Mouse (Mus musculus): Measurements from ENCODE around the gene Acoxl. TPM values are rescaled to one million over a fixed set of nuclear protein-coding genes. Genes with fewer than 3 reads are reported as not detected.
A peak's percentile ranks its signal among the peaks of the same experiment; 100 is the strongest.

Gene Acoxl
- polyA plus RNA-seq, 1 experiment, result not detected

GRCm38 (mm10) chr2:128169486-128169885 is 330.8 kb downstream of the Acoxl start:
- DNase-seq, result no peak
- WGBS, result 92% methylated on average over 5 of the region's 5 CpGs
- H3K27me3 ChIP-seq (ENCODE audit: control insufficient read depth, insufficient read depth, low read length), result no peaks in the 10 kb centered on the region
- peaks cover 15% of the 10 kb centered on the region for H3K4me1 ChIP-seq (ENCODE audit: control insufficient read depth, insufficient read depth, low read length)
- no peak overlapping the region for H3K4me3 ChIP-seq (replicated peaks; ENCODE audit: insufficient read depth, low read depth, low read length)
- no peak overlapping the region for H3K27ac ChIP-seq (ENCODE audit: insufficient read depth, low read length)
- TF ChIP-seq POLR2A (IDR thresholded peaks at IDR 0.05; ENCODE audit: borderline replicate concordance, insufficient read depth, low read length) (no peak), CTCF (IDR thresholded peaks at IDR 0.05; ENCODE audit: borderline replicate concordance, insufficient read depth, low read depth, low read length) (no peak)

GRCm38 (mm10) chr2:128169972-128170371 is 331.3 kb downstream of the Acoxl start:
- no peak for DNase-seq

GRCm38 (mm10) chr2:128170614-128171013 is 331.9 kb downstream of the Acoxl start:
- Histone ChIP-seq H3K4me1 (ENCODE audit: control insufficient read depth, insufficient read depth, low read length) (peaks cover 15% of the 10 kb centered on the region), H3K27me3 (ENCODE audit: control insufficient read depth, insufficient read depth, low read length) (no peaks in the 10 kb centered on the region), H3K4me3 (replicated peaks; ENCODE audit: insufficient read depth, low read depth, low read length) (no peak overlapping the region), H3K27ac (ENCODE audit: insufficient read depth, low read length) (no peak overlapping the region)
- DNase-seq, result no peak
- TF ChIP-seq CTCF (IDR thresholded peaks at IDR 0.05; ENCODE audit: borderline replicate concordance, insufficient read depth, low read depth, low read length) (no peak), POLR2A (IDR thresholded peaks at IDR 0.05; ENCODE audit: borderline replicate concordance, insufficient read depth, low read length) (no peak)
- WGBS, result 98% methylated on average over 3 of the region's 3 CpGs

More at GRCm38 (mm10) chr2:128169972-128170371, 331.3 kb downstream of the Acoxl start:
- TF ChIP-seq CTCF (IDR thresholded peaks at IDR 0.05; ENCODE audit: borderline replicate concordance, insufficient read depth, low read depth, low read length) (no peak), POLR2A (IDR thresholded peaks at IDR 0.05; ENCODE audit: borderline replicate concordance, insufficient read depth, low read length) (no peak)
- WGBS, result 62% methylated on average over 11 of the region's 11 CpGs
- H3K27ac ChIP-seq (ENCODE audit: insufficient read depth, low read length), result no peak overlapping the region
- H3K4me3 ChIP-seq (replicated peaks; ENCODE audit: insufficient read depth, low read depth, low read length), result no peak overlapping the region
- no peaks in the 10 kb centered on the region for H3K27me3 ChIP-seq (ENCODE audit: control insufficient read depth, insufficient read depth, low read length)
- H3K4me1 ChIP-seq (ENCODE audit: control insufficient read depth, insufficient read depth, low read length), result peaks cover 15% of the 10 kb centered on the region

- 9% methylated on average over 5 of the region's 5 CpGs for WGBS
- H3K27me3 ChIP-seq (ENCODE audit: control insufficient read depth, insufficient read depth, low read length), result no peaks in the 10 kb centered on the region
- H3K4me1 ChIP-seq (ENCODE audit: control insufficient read depth, insufficient read depth, low read length), result peaks cover 17% of the 10 kb centered on the region
- no peak overlapping the region for H3K4me3 ChIP-seq (replicated peaks; ENCODE audit: insufficient read depth, low read depth, low read length)
- DNase-seq, result peak; percentile 87 to 96
- TF ChIP-seq CTCF (IDR thresholded peaks at IDR 0.05; ENCODE audit: borderline replicate concordance, insufficient read depth, low read depth, low read length) (no peak), POLR2A (IDR thresholded peaks at IDR 0.05; ENCODE audit: borderline replicate concordance, insufficient read depth, low read length) (no peak)
- no peak overlapping the region for H3K27ac ChIP-seq (ENCODE audit: insufficient read depth, low read length)
These were observed 333.6 kb downstream of the Acoxl start for GRCm38 (mm10) chr2:128172266-128172665.

Other genes with a start within 250 kb of the Acoxl start
- 148 and 180 TPM in 2 replicates for gene Mal, start 182.2 kb upstream of the Acoxl start, polyA plus RNA-seq (2012; rRNA removed)
- 0.84 and 0.98 TPM in 2 replicates for gene Mall, start 108.9 kb upstream of the Acoxl start, polyA plus RNA-seq (2012; rRNA removed)
- 10.6 and 11.4 TPM in 2 replicates for gene Nphp1, start 50.0 kb upstream of the Acoxl start, polyA plus RNA-seq (2012; rRNA removed)
- gene Mtln, start 46.4 kb upstream of the Acoxl start, polyA plus RNA-seq (2012; rRNA removed), result 104 and 106 TPM in 2 replicates
- gene Bub1, start 7.0 kb upstream of the Acoxl start, polyA plus RNA-seq (2012; rRNA removed), result 0.14 and 0.15 TPM in 2 replicates